Mouse (Mus musculus): Measurements from ENCODE around the gene Olfml1. TPM values are rescaled to one million over a fixed set of nuclear protein-coding genes. Genes with fewer than 3 reads are reported as not detected.
A peak's percentile ranks its signal among the peaks of the same experiment; 100 is the strongest.

Gene Olfml1
- polyA plus RNA-seq, 1 experiment from 2014 or later, result 5.5 TPM

- ATAC-seq (replicated peaks; ENCODE audit: low FRiP score) (no peak), DNase-seq (ENCODE audit: low spot score) (no peak)
- H3K4me1 ChIP-seq (replicated peaks; ENCODE audit: control insufficient read depth, insufficient read depth, low read length), result no peaks in the 10 kb centered on the region
- H3K27me3 ChIP-seq (replicated peaks; ENCODE audit: control insufficient read depth, insufficient read depth, low read length), result no peaks in the 10 kb centered on the region
- H3K9me3 ChIP-seq (ENCODE audit: control insufficient read depth, low read length), result no peaks in the 10 kb centered on the region
- H3K27ac ChIP-seq (ENCODE audit: low read depth, low read length), result no peak overlapping the region
- H3K9ac ChIP-seq (ENCODE audit: low read depth, low read length), result no peak overlapping the region
- WGBS, result 47% methylated on average over 2 of the region's 2 CpGs
- H3K4me3 ChIP-seq (ENCODE audit: low read depth, low read length), result no peak overlapping the region
- H3K4me2 ChIP-seq, result no peak overlapping the region
- H3K36me3 ChIP-seq (ENCODE audit: control insufficient read depth, insufficient read depth, low read length), result no peaks in the 10 kb centered on the region
These were observed 6.6 kb downstream of the Olfml1 start for GRCm38 (mm10) chr7:107573856-107574255.

DNA sequence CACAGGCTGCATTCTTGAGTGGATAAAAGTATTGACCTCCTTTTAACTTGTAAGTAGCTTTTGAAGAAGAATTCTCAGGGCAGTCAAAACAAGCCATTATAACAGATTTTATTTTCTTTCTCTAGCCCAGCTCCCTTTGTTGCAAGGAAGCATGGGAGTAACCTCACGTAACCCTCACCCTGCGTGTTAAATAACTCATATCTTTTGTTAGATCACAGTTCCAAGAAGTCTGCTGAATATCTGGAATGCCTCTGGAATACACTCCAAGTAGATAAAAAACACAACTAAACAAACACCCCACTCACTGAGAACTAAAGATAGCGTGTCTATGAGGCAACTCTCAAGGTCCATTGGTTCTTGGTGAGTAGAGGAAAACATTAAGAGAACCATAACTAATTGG lies 7.0 kb downstream of the Olfml1 start:
- 71% methylated on average over 3 of the region's 3 CpGs for WGBS
- ATAC-seq (replicated peaks; ENCODE audit: low FRiP score) (no peak), DNase-seq (ENCODE audit: low spot score) (no peak)
- no peak overlapping the region for H3K27ac ChIP-seq (ENCODE audit: low read depth, low read length)
- no peak overlapping the region for H3K4me3 ChIP-seq (ENCODE audit: low read depth, low read length)
- H3K9ac ChIP-seq (ENCODE audit: low read depth, low read length), result no peak overlapping the region
- H3K36me3 ChIP-seq (ENCODE audit: control insufficient read depth, insufficient read depth, low read length), result no peaks in the 10 kb centered on the region
- no peak overlapping the region for H3K4me2 ChIP-seq
- no peaks in the 10 kb centered on the region for H3K4me1 ChIP-seq (replicated peaks; ENCODE audit: control insufficient read depth, insufficient read depth, low read length)
- no peaks in the 10 kb centered on the region for H3K9me3 ChIP-seq (ENCODE audit: control insufficient read depth, low read length)
- no peaks in the 10 kb centered on the region for H3K27me3 ChIP-seq (replicated peaks; ENCODE audit: control insufficient read depth, insufficient read depth, low read length)

DNA sequence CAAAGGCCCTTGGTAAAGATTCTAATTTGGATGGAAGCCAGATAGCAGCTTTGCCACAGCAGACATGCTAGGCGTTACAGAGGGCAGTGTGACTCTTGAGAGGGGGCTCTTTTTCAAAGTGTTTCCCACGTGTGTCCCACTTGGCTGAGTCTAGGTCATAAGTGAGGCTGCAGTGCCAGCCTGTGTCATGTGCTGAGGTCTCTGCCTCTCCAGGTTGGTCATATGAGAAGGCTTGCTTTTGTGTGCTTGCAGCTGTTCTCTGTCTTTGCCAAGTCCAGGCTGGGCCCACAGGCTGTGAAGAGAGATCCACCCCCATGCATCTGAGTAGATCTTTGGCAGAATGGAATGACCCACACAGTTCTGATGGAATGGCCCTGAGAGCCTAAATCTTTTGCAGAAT lies 25.4 kb downstream of the Olfml1 start:
- no peak overlapping the region for H3K9ac ChIP-seq (ENCODE audit: low read depth, low read length)

DNA sequence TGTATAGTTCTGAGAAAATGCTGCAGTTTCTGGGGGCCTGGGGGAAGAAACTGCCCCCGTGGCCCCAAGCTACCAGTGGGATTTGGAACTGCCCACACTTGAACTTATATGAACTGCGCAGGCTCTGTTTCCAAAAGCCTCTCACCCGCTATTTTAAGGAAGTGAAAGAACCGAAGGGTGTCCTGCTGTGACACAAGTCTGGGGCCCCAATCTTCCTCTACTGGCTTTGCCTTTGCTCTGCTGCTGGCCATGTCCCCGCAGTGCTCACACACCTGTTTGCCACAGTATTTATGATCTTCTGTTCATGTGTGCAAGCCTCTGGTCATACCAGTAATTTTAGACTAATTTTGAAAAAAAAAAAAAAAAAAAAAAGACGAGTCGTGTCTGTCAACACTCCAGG lies 26.7 kb downstream of the Olfml1 start:
- no peak for DNase-seq (ENCODE audit: low spot score)
- no peaks in the 10 kb centered on the region for H3K27me3 ChIP-seq (replicated peaks; ENCODE audit: control insufficient read depth, insufficient read depth, low read length)
- H3K4me3 ChIP-seq (ENCODE audit: low read depth, low read length), result peak overlapping the region; percentile 58; the same call in 1 of the 2 replicates
- peak overlapping the region; percentile 43; the same call in 1 of the 2 replicates for H3K27ac ChIP-seq (ENCODE audit: low read depth, low read length)
- H3K36me3 ChIP-seq (ENCODE audit: control insufficient read depth, insufficient read depth, low read length), result no peaks in the 10 kb centered on the region
- H3K4me1 ChIP-seq (replicated peaks; ENCODE audit: control insufficient read depth, insufficient read depth, low read length), result 0 out of 2 replicates have a peak, but pooled peaks cover 2% of the 10 kb centered on the region
- WGBS, result 24% methylated on average over 7 of the region's 7 CpGs
- ATAC-seq (replicated peaks; ENCODE audit: low FRiP score), result no peak
- no peaks in the 10 kb centered on the region for H3K9me3 ChIP-seq (ENCODE audit: control insufficient read depth, low read length)
- H3K9ac ChIP-seq (ENCODE audit: low read depth, low read length), result no peak overlapping the region
- peak overlapping the region; percentile 93 for H3K4me2 ChIP-seq

More for the DNA sequence above, 25.4 kb downstream of the Olfml1 start:
- Histone ChIP-seq H3K36me3 (ENCODE audit: control insufficient read depth, insufficient read depth, low read length) (no peaks in the 10 kb centered on the region), H3K4me1 (replicated peaks; ENCODE audit: control insufficient read depth, insufficient read depth, low read length) (0 out of 2 replicates have a peak, but pooled peaks cover 2% of the 10 kb centered on the region), H3K27ac (ENCODE audit: low read depth, low read length) (no peak overlapping the region), H3K4me3 (ENCODE audit: low read depth, low read length) (no peak overlapping the region), H3K4me2 (no peak overlapping the region), H3K9me3 (ENCODE audit: control insufficient read depth, low read length) (no peaks in the 10 kb centered on the region), H3K27me3 (replicated peaks; ENCODE audit: control insufficient read depth, insufficient read depth, low read length) (no peaks in the 10 kb centered on the region)
- DNase-seq (ENCODE audit: low spot score) (no peak), ATAC-seq (replicated peaks; ENCODE audit: low FRiP score) (no peak)
- WGBS, result 57% methylated on average over 2 of the region's 2 CpGs

DNA sequence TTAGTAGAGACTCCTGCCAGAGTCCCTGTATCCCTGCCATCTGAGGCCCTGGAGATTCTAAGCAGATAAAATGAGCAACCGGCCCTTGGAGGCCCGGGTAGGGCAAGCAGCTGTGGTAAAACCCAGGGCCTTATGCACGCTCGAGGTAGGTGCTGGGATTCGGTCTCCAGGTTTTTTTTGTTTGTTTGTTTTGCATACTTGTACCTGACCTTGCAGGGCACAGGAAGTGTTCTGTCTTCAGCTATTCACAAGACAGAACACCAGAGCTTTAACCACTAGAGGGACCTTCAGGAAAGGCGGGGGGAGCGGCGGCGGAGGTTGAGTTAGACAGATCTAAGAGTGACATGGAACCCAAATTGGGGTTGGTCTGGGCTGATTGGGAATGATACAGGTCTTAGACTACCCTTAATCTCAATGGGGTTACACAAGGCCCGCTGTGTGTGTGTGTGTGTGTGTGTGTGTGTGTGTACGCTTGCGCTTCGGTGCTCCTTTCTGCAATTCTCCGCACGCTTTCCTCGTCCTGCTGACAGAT lies 27.1 kb downstream of the Olfml1 start:
- Histone ChIP-seq H3K27ac (ENCODE audit: low read depth, low read length) (peak overlapping the region; percentile 43; the same call in 1 of the 2 replicates), H3K4me3 (ENCODE audit: low read depth, low read length) (peak overlapping the region; percentile 58), H3K4me2 (peak overlapping the region; percentile 93), H3K9me3 (ENCODE audit: control insufficient read depth, low read length) (no peaks in the 10 kb centered on the region), H3K36me3 (ENCODE audit: control insufficient read depth, insufficient read depth, low read length) (no peaks in the 10 kb centered on the region), H3K27me3 (replicated peaks; ENCODE audit: control insufficient read depth, insufficient read depth, low read length) (no peaks in the 10 kb centered on the region), H3K9ac (ENCODE audit: low read depth, low read length) (peak overlapping the region; percentile 58), H3K4me1 (replicated peaks; ENCODE audit: control insufficient read depth, insufficient read depth, low read length) (0 out of 2 replicates have a peak, but pooled peaks cover 2% of the 10 kb centered on the region)
- ATAC-seq (replicated peaks; ENCODE audit: low FRiP score) (peak; percentile 76), DNase-seq (ENCODE audit: low spot score) (peak; percentile 57)
- WGBS, result 1% methylated on average over 16 of the region's 16 CpGs

DNA sequence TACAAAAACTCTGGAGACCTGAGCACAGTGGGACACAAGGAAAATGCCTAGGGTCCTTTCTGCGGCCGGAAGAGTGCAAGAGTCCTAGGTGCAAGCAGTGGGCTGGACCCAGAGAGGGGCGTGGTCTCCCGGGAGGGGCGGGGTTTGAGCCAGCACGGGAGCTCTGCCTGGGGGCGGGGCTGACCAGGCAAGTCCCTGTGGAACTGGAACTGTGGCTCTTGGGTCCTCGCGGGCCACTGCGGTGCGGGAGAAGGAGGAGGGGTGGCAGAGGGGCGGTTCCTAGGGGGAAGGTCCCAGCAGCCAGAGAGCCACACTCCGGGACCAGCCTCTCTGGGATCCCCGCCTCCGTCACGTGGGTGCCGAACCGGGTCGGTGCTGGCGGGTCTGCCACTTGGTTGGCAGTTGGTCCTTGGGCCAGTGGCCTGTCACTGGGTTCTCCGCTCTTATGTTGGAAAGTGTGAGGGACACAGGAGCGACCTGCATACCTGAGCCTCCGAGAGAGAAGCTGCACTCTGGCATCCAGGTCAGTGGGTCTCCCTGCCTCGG lies 27.7 kb downstream of the Olfml1 start, which contains the start of gene Ppfibp2:
Gene Ppfibp2, plus strand, starts transcription at position 351 of the 546 bp plus-strand sequence.
- Histone ChIP-seq H3K4me3 (ENCODE audit: low read depth, low read length) (peak within 1 kb of the TSS; percentile 58), H3K27me3 (replicated peaks; ENCODE audit: control insufficient read depth, insufficient read depth, low read length) (no peaks in the 10 kb centered on the region), H3K36me3 (ENCODE audit: control insufficient read depth, insufficient read depth, low read length) (no peaks in the 10 kb centered on the region), H3K9me3 (ENCODE audit: control insufficient read depth, low read length) (no peaks in the 10 kb centered on the region), H3K9ac (ENCODE audit: low read depth, low read length) (peak within 1 kb of the TSS; percentile 58), H3K4me1 (replicated peaks; ENCODE audit: control insufficient read depth, insufficient read depth, low read length) (0 out of 2 replicates have a peak, but pooled peaks cover 2% of the 10 kb centered on the region), H3K27ac (ENCODE audit: low read depth, low read length) (peak within 1 kb of the TSS; percentile 43; the same call in 1 of the 2 replicates), H3K4me2 (peak within 1 kb of the TSS; percentile 93)
- ATAC-seq (replicated peaks; ENCODE audit: low FRiP score) (peak; percentile 95), DNase-seq (ENCODE audit: low spot score) (peak; percentile 93)
- 2% methylated on average over 23 of the region's 24 CpGs for WGBS

DNA sequence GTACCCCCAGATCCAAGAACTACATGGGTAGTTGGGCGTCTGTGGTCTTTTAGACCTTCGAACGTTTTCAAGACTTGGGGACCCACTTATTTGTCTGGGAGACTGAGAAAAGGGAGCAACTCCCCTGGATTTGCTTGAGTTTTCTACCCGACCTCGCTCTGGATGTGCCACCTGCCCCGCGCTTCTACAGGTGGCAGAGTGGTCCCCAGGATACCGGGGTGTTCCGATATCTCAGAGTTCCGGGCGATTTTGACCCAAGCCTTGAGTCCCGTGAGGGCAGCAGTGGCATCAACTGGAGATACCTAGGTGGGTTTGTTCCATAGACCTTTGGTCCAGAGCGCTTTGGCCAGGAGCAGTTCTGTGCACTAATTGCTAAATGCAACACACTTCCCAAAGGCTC lies 28.2 kb downstream of the Olfml1 start:
- H3K4me3 ChIP-seq (ENCODE audit: low read depth, low read length), result peak overlapping the region; percentile 58
- no peaks in the 10 kb centered on the region for H3K27me3 ChIP-seq (replicated peaks; ENCODE audit: control insufficient read depth, insufficient read depth, low read length)
- 0 out of 2 replicates have a peak, but pooled peaks cover 2% of the 10 kb centered on the region for H3K4me1 ChIP-seq (replicated peaks; ENCODE audit: control insufficient read depth, insufficient read depth, low read length)
- WGBS, result 16% methylated on average over 13 of the region's 13 CpGs
- H3K9me3 ChIP-seq (ENCODE audit: control insufficient read depth, low read length), result no peaks in the 10 kb centered on the region
- H3K36me3 ChIP-seq (ENCODE audit: control insufficient read depth, insufficient read depth, low read length), result no peaks in the 10 kb centered on the region
- H3K27ac ChIP-seq (ENCODE audit: low read depth, low read length), result no peak overlapping the region
- peak overlapping the region; percentile 93 for H3K4me2 ChIP-seq
- peak overlapping the region; percentile 44 for H3K9ac ChIP-seq (ENCODE audit: low read depth, low read length)
- ATAC-seq (replicated peaks; ENCODE audit: low FRiP score) (peak; percentile 2; the same call in 1 of the 2 replicates), DNase-seq (ENCODE audit: low spot score) (no peak)

DNA sequence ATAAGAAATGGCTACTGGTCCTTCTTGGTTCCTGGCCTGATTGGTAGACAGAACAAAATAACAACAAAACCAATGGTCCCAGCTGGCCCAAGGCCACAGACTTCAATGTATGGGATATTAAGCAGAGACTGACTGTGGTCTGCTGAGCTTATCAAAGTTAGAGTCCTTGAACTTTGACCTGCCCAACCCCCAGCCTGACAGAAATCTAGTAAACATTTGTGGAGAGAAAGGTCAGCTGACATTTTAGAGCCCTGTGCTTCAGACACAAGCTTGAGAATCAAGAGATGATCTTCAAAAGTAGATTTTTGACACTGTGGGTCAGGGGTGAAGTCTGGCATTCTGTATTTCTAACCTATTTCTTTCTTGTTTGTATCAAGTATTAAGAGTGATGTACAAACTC lies 29.5 kb downstream of the Olfml1 start:
- H3K9ac ChIP-seq (ENCODE audit: low read depth, low read length), result no peak overlapping the region
- peak overlapping the region; percentile 7 for H3K4me2 ChIP-seq
- H3K36me3 ChIP-seq (ENCODE audit: control insufficient read depth, insufficient read depth, low read length), result no peaks in the 10 kb centered on the region
- DNase-seq (ENCODE audit: low spot score) (no peak), ATAC-seq (replicated peaks; ENCODE audit: low FRiP score) (no peak)
- no peak overlapping the region for H3K27ac ChIP-seq (ENCODE audit: low read depth, low read length)
- H3K9me3 ChIP-seq (ENCODE audit: control insufficient read depth, low read length), result no peaks in the 10 kb centered on the region
- H3K4me1 ChIP-seq (replicated peaks; ENCODE audit: control insufficient read depth, insufficient read depth, low read length), result 0 out of 2 replicates have a peak, but pooled peaks cover 2% of the 10 kb centered on the region
- H3K27me3 ChIP-seq (replicated peaks; ENCODE audit: control insufficient read depth, insufficient read depth, low read length), result no peaks in the 10 kb centered on the region
- no peak overlapping the region for H3K4me3 ChIP-seq (ENCODE audit: low read depth, low read length)

- no peak overlapping the region for H3K27ac ChIP-seq (ENCODE audit: low read depth, low read length)
- H3K9me3 ChIP-seq (ENCODE audit: control insufficient read depth, low read length), result no peaks in the 10 kb centered on the region
- no peaks in the 10 kb centered on the region for H3K27me3 ChIP-seq (replicated peaks; ENCODE audit: control insufficient read depth, insufficient read depth, low read length)
- no peak overlapping the region for H3K4me3 ChIP-seq (ENCODE audit: low read depth, low read length)
- no peak overlapping the region for H3K9ac ChIP-seq (ENCODE audit: low read depth, low read length)
- no peak for ATAC-seq (replicated peaks; ENCODE audit: low FRiP score)
- H3K4me2 ChIP-seq, result no peak overlapping the region
- no peak for DNase-seq (ENCODE audit: low spot score)
- H3K36me3 ChIP-seq (ENCODE audit: control insufficient read depth, insufficient read depth, low read length), result no peaks in the 10 kb centered on the region
- 74% methylated on average over 3 of the region's 3 CpGs for WGBS
- 0 out of 2 replicates have a peak, but pooled peaks cover 2% of the 10 kb centered on the region for H3K4me1 ChIP-seq (replicated peaks; ENCODE audit: control insufficient read depth, insufficient read depth, low read length)
These were observed 30.7 kb downstream of the Olfml1 start for GRCm38 (mm10) chr7:107597956-107598355.
